8 mouse cellular contexts compared by ENCODE assay signal in the genomic region with DNA sequence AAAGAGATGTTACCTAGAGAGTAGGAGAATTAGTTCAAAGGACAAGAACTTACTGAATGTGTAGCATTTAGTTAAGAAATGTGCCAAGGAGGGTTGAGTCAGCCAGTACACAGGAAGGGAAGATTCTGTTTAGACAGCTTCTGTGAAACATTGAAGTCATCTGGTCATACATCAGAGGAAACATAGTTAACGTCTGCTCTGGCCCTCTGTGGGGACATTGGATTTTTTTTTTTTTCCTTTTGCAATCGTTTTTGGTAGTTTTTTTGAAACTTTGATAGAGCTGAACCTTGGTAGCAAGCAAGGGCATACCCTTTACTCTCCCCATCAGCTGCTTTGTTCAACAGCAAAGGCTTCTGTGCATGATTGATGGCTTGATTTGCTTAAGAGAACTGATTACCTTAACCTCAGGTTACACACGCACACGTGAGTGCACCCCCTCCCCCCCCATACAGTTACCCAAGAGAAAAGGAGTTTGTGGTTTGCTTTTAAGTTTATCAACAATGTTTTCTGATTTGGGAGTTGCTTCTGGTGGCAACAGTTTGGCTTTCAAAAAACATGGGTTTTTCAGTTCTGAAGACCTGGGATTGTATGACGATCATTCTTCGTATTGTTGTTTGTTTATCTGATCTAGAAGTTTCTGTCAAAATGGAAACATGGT. TPM values are rescaled to one million over a fixed set of nuclear protein-coding genes. Genes with fewer than 3 reads are reported as not detected.
DNase-seq lines count a peak whose midpoint lies in the region; ATAC-seq and TF ChIP-seq lines count a peak whose summit lies in the region.

No protein-coding gene starts in this region.

- DNase-seq in lung, embryonic 14.5 days = peak; percentile 37
- no peak for DNase-seq in lung, postnatal 14 days
- DNase-seq in ovary, postnatal 10 days (ENCODE audit: low spot score) = no peak
- no peak for DNase-seq in ovary, postnatal 36 days (ENCODE audit: low spot score)
- DNase-seq in kidney, postnatal 4 days = no peak

- no peak for ATAC-seq in lung, embryonic 14.5 days (ENCODE audit: insufficient read depth)
- no peak for ATAC-seq in embryonic facial prominence, embryonic 15.5 days (ENCODE audit: insufficient number of reproducible peaks, low FRiP score, low TSS enrichment, low read depth)
- ATAC-seq in intestine, embryonic 16.5 days = no peak
- ATAC-seq in neural tube, embryonic 15.5 days (ENCODE audit: low FRiP score) = no peak

- H3K4me3 ChIP-seq in lung, embryonic 14.5 days (ENCODE audit: low read depth, low read length) = peak overlapping the region; percentile 82
- H3K4me3 ChIP-seq in embryonic facial prominence, embryonic 15.5 days (replicated peaks) = peak overlapping the region; percentile 92
- peak overlapping the region; percentile 87 for H3K4me3 ChIP-seq in intestine, embryonic 16.5 days (ENCODE audit: low read length)
- peak overlapping the region; percentile 88 for H3K4me3 ChIP-seq in neural tube, embryonic 15.5 days (replicated peaks)

- TF ChIP-seq CTCF in lung, embryonic 14.5 days (IDR thresholded peaks at IDR 0.05; ENCODE audit: low read depth) = no peak

- WGBS in lung, embryonic 14.5 days = 34% methylated on average over 6 of the region's 6 CpGs
- 45% methylated on average over 6 of the region's 6 CpGs for WGBS in embryonic facial prominence, embryonic 15.5 days
- whole genome bisulfite sequencing in intestine, embryonic 16.5 days = 40% methylated on average over 6 of the region's 6 CpGs
- WGBS in neural tube, embryonic 15.5 days = 62% methylated on average over 6 of the region's 6 CpGs

- no peak overlapping the region for H3K27ac ChIP-seq in lung, embryonic 14.5 days (ENCODE audit: low read depth)
- no peak overlapping the region for H3K27ac ChIP-seq in embryonic facial prominence, embryonic 15.5 days (replicated peaks)
- no peak overlapping the region for H3K27ac ChIP-seq in intestine, embryonic 16.5 days (ENCODE audit: low read length)
- H3K27ac ChIP-seq in neural tube, embryonic 15.5 days (replicated peaks) = peak overlapping the region; percentile 94; the same call in 1 of the 2 replicates

- no peaks in the 10 kb centered on the region for H3K36me3 ChIP-seq in lung, embryonic 14.5 days (ENCODE audit: insufficient read depth)
- H3K36me3 ChIP-seq in embryonic facial prominence, embryonic 15.5 days = no peaks in the 10 kb centered on the region
- H3K36me3 ChIP-seq in intestine, embryonic 16.5 days (ENCODE audit: control insufficient read depth, insufficient read depth, low read length) = no peaks in the 10 kb centered on the region
- H3K36me3 ChIP-seq in neural tube, embryonic 15.5 days = no peaks in the 10 kb centered on the region

- H3K9me3 ChIP-seq in lung, embryonic 14.5 days (ENCODE audit: low read depth, low read length) = no peaks in the 10 kb centered on the region
- H3K9me3 ChIP-seq in embryonic facial prominence, embryonic 15.5 days (replicated peaks) = no peaks in the 10 kb centered on the region
- H3K9me3 ChIP-seq in intestine, embryonic 16.5 days (ENCODE audit: control insufficient read depth, low read length) = no peaks in the 10 kb centered on the region
- no peaks in the 10 kb centered on the region for H3K9me3 ChIP-seq in neural tube, embryonic 15.5 days (replicated peaks)

- peak overlapping the region; percentile 80 for H3K9ac ChIP-seq in lung, embryonic 14.5 days
- H3K9ac ChIP-seq in embryonic facial prominence, embryonic 15.5 days = no peak overlapping the region
- H3K9ac ChIP-seq in intestine, embryonic 16.5 days (ENCODE audit: low read depth, low read length) = no peak overlapping the region
- H3K9ac ChIP-seq in neural tube, embryonic 15.5 days (replicated peaks) = peak overlapping the region; percentile 94

- H3K27me3 ChIP-seq in lung, embryonic 14.5 days (ENCODE audit: insufficient read depth, low read length) = no peaks in the 10 kb centered on the region
- no peaks in the 10 kb centered on the region for H3K27me3 ChIP-seq in embryonic facial prominence, embryonic 15.5 days
- H3K27me3 ChIP-seq in intestine, embryonic 16.5 days (replicated peaks; ENCODE audit: control insufficient read depth, insufficient read depth, low read length) = no peaks in the 10 kb centered on the region
- no peaks in the 10 kb centered on the region for H3K27me3 ChIP-seq in neural tube, embryonic 15.5 days (replicated peaks)

- H3K4me1 ChIP-seq in lung, embryonic 14.5 days (ENCODE audit: insufficient read depth) = 0 out of 2 replicates have a peak, but pooled peaks cover 3% of the 10 kb centered on the region
- H3K4me1 ChIP-seq in embryonic facial prominence, embryonic 15.5 days = peaks cover 17% of the 10 kb centered on the region
- H3K4me1 ChIP-seq in intestine, embryonic 16.5 days (ENCODE audit: control insufficient read depth, insufficient read depth, low read length) = peaks cover 15% of the 10 kb centered on the region
- peaks cover 26% of the 10 kb centered on the region for H3K4me1 ChIP-seq in neural tube, embryonic 15.5 days

- peak overlapping the region; percentile 85 for H3K4me2 ChIP-seq in lung, embryonic 14.5 days
- peak overlapping the region; percentile 72 for H3K4me2 ChIP-seq in embryonic facial prominence, embryonic 15.5 days (replicated peaks)
- H3K4me2 ChIP-seq in intestine, embryonic 16.5 days (ENCODE audit: low read depth, low read length) = peak overlapping the region; percentile 83
- H3K4me2 ChIP-seq in neural tube, embryonic 15.5 days = peak overlapping the region; percentile 73

RNA-seq across cellular contexts. Expression of a gene that starts 1.4 kb away (rescaled TPM):
- polyA plus RNA-seq in lung, embryonic 14.5 days (2014; fragmentation: Nextera tagmentation; extraction: Ambion mirVana) = 17.7 and 22.4 TPM in 2 replicates
- polyA plus RNA-seq in embryonic facial prominence, embryonic 15.5 days (2015; fragmentation: Nextera tagmentation; extraction: Ambion mirVana) = 22.8 and 23.5 TPM in 2 replicates
- polyA plus RNA-seq in intestine, embryonic 16.5 days (2015; fragmentation: Nextera tagmentation; extraction: Ambion mirVana) = 17.6 and 17.8 TPM in 2 replicates
- polyA plus RNA-seq in neural tube, embryonic 15.5 days (2015; fragmentation: Nextera tagmentation; extraction: Ambion mirVana) = 24.9 and 25.6 TPM in 2 replicates

Comparison
In these comparisons a context has a peak if more than half of its experiments do, and no peak if none do; other contexts are left out.
1. H3K9ac ChIP-seq: peak in lung, embryonic 14.5 days (single experiment) and neural tube, embryonic 15.5 days (single experiment); none in embryonic facial prominence, embryonic 15.5 days (single experiment) and intestine, embryonic 16.5 days (single experiment).
2. Peak in every context shown above with its lines, with median percentiles within 50 percentile points of each other: H3K4me2 ChIP-seq and H3K4me3 ChIP-seq.